Comparison of ENCODE assay signal across 10 mouse cellular contexts in the genomic region with DNA sequence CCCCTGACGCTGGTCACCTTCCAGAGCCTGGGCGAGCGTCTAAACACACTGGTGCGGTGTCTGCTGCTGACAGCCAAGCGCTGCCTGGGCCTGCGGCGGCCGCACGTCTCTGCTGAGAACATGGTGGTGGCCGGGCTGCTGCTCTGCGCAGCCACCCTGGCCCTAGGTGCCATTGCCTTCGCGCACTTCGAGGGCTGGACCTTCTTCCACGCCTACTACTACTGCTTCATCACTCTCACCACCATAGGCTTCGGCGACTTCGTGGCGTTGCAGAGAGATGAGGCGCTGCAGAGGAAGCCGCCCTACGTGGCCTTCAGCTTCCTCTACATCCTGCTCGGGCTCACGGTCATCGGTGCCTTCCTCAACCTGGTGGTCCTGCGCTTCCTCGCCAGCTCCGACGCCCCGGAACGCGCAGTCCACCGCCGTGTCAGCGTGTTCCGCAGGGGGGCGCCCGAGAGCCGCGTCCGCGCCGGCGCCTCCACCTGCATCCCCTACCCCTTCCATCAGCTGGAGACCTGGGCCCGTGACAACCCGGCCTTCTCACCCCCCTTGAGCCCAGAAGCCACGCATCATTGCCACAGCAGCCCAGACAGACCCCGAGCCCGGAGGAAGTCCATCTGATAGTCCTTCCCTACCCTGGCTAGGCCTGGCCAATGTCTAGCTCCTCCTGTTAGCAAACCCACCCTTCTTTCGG. TPM values are rescaled to one million over a fixed set of nuclear protein-coding genes. Genes with fewer than 3 reads are reported as not detected.
DNase-seq lines count a peak whose midpoint lies in the region; ATAC-seq and TF ChIP-seq lines count a peak whose summit lies in the region.
"Had no signal": no experiment of that assay in that cellular context is flagged by ENCODE, and none has a peak within 500 bp of the region (broad histone marks: within the 10 kb centered on the region; RNA-seq: fewer than 3 reads in every experiment).

No protein-coding gene starts in this region.

- no peak for TF ChIP-seq CTCF in E14TG2a.4 (conservative IDR thresholded peaks at IDR 0.05; ENCODE audit: low read length)
- TF ChIP-seq CTCF in small intestine, adult 2 months (IDR thresholded peaks at IDR 0.05; ENCODE audit: extremely low read depth, insufficient read length, insufficient replicate concordance, low read depth, low read length): peak; percentile 28; the same call in 1 of the 2 replicates

- H3K27me3 ChIP-seq in E14TG2a.4 (ENCODE audit: insufficient read depth, low read length): peaks cover 75% of the 10 kb centered on the region
- H3K27me3 ChIP-seq in kidney, embryonic 14.5 days (ENCODE audit: control insufficient read depth, insufficient read depth, low read length): peaks cover 56% of the 10 kb centered on the region
- H3K27me3 ChIP-seq in small intestine, adult 2 months (ENCODE audit: control insufficient read depth, insufficient read depth, low read length): peaks cover 26% of the 10 kb centered on the region

- no peak overlapping the region for H3K27ac ChIP-seq in kidney, embryonic 14.5 days (ENCODE audit: low read depth, low read length)
- H3K27ac ChIP-seq in small intestine, adult 2 months (ENCODE audit: insufficient read depth, low read depth, low read length): no peak overlapping the region

- WGBS in kidney, embryonic 14.5 days: 14% methylated on average over 50 of the region's 50 CpGs
- 13% methylated on average over 50 of the region's 50 CpGs for WGBS in small intestine, adult 2 months

- DNase-seq in gastrocnemius, adult 18-20 months (ENCODE audit: low spot score): peak; percentile 7
- DNase-seq in gastrocnemius, adult 8-10 months (ENCODE audit: low spot score in 2 of 2): no peak
- peak; percentile 64 for DNase-seq in cerebellum, adult 9-11 months
- peak; percentile 37 for DNase-seq in forelimb bud, embryonic 11.5 days (ENCODE audit: low read depth, low spot score)

- H3K4me2 ChIP-seq in kidney, embryonic 14.5 days (replicated peaks; ENCODE audit: low read depth, low read length): peak overlapping the region; percentile 19; the same call in 1 of the 2 replicates

- no peak overlapping the region for H3K9ac ChIP-seq in kidney, embryonic 14.5 days (ENCODE audit: low read depth, low read length)

- H3K36me3 ChIP-seq in E14TG2a.4 (ENCODE audit: insufficient read depth, low read length): no peaks in the 10 kb centered on the region
- no peaks in the 10 kb centered on the region for H3K36me3 ChIP-seq in kidney, embryonic 14.5 days (ENCODE audit: control insufficient read depth, insufficient read depth, low read length)
- no peaks in the 10 kb centered on the region for H3K36me3 ChIP-seq in small intestine, adult 2 months (ENCODE audit: control insufficient read depth, insufficient read depth, low read length)

- H3K4me3 ChIP-seq in E14TG2a.4 (replicated peaks; ENCODE audit: low read length): peak overlapping the region; percentile 67
- 0 out of 2 replicates have a peak overlapping the region, but pooled peaks have one; percentile 11 for H3K4me3 ChIP-seq in kidney, embryonic 14.5 days (ENCODE audit: low read length)
- H3K4me3 ChIP-seq in small intestine, adult 2 months (ENCODE audit: low read depth, low read length): no peak overlapping the region

- no peak for TF ChIP-seq POLR2A in small intestine, adult 2 months (IDR thresholded peaks at IDR 0.05; ENCODE audit: low read depth, low read length)

- peak; percentile 41; the same call in 1 of the 2 replicates for ATAC-seq in kidney, embryonic 14.5 days (ENCODE audit: low FRiP score, low TSS enrichment)
- peak; percentile 38; the same call in 1 of the 2 replicates for ATAC-seq in megakaryocyte, adult 5-6 weeks (ENCODE audit: poor library complexity, severe bottlenecking)

- peaks cover 8% of the 10 kb centered on the region; the same call in 1 of the 2 replicates for H3K4me1 ChIP-seq in E14TG2a.4 (replicated peaks; ENCODE audit: low read depth, low read length)
- no peaks in the 10 kb centered on the region for H3K4me1 ChIP-seq in kidney, embryonic 14.5 days (ENCODE audit: control insufficient read depth, insufficient read depth, low read length)
- no peaks in the 10 kb centered on the region for H3K4me1 ChIP-seq in small intestine, adult 2 months (ENCODE audit: control insufficient read depth, insufficient read depth, insufficient read length, low read length)

- peaks cover 5% of the 10 kb centered on the region; the same call in 1 of the 2 replicates for H3K9me3 ChIP-seq in E14TG2a.4 (ENCODE audit: low read length)
- no peaks in the 10 kb centered on the region for H3K9me3 ChIP-seq in kidney, embryonic 14.5 days (ENCODE audit: control insufficient read depth, low read length)

RNA-seq across cellular contexts. Expression of gene Kcnk15, which starts 5.0 kb away (rescaled TPM):
- not detected for total RNA-seq in gastrocnemius, adult 18-20 months (2021)
- not detected for total RNA-seq in gastrocnemius, adult 8-10 months (2022)
- polyA plus RNA-seq in kidney, embryonic 14.5 days (2014; fragmentation: Nextera tagmentation; extraction: Ambion mirVana): not detected in 2 replicates
- not detected in 2 replicates for total RNA-seq in megakaryocyte, adult 5-6 weeks (2015)
- total RNA-seq in megakaryocyte, adult 5-6 weeks (2017): not detected in 2 replicates
- not detected in 2 replicates for polyA plus RNA-seq in small intestine, adult 2 months (2012; rRNA removed)
- total RNA-seq: gastrocnemius, postnatal 36 days; neutrophil, adult 5-6 weeks had no signal

RNA-seq across cellular contexts. Expression of gene Ccn5, which starts 37.7 kb away (rescaled TPM):
- total RNA-seq in gastrocnemius, adult 18-20 months (2021): under 1 TPM; 0.82 to 0.95 TPM
- total RNA-seq in gastrocnemius, adult 8-10 months (2022): 1 to 10 TPM in 2 of 4 experiments, under 1 TPM in 1, not detected in 1; 0.75 to 1.4 (median 1.3) TPM
- 0.11 and 0.28 TPM in 2 replicates for polyA plus RNA-seq in kidney, embryonic 14.5 days (2014; fragmentation: Nextera tagmentation; extraction: Ambion mirVana)
- 0.27 TPM in 1 of 2 replicates, not detected in the other for total RNA-seq in megakaryocyte, adult 5-6 weeks (2015)
- total RNA-seq in megakaryocyte, adult 5-6 weeks (2017): 0.59 and 1.5 TPM in 2 replicates
- polyA plus RNA-seq in small intestine, adult 2 months (2012; rRNA removed): 0.93 TPM in 1 of 2 replicates, not detected in the other
- total RNA-seq: neutrophil, adult 5-6 weeks had no signal

Comparison
In these comparisons a context has a peak if more than half of its experiments do, and no peak if none do; other contexts are left out.
1. DNase-seq: peak in gastrocnemius, adult 18-20 months (single experiment), cerebellum, adult 9-11 months (single experiment) and forelimb bud, embryonic 11.5 days (single experiment); none in gastrocnemius, adult 8-10 months (0 of 2).